In genomic region chr17:8775571-8776161, GRCm38 (mm10) we compare ENCODE assay signal across 22 mouse cellular contexts.
DNase-seq lines count a peak whose midpoint lies in the region; ATAC-seq and TF ChIP-seq lines count a peak whose summit lies in the region.
"Had no signal": no experiment of that assay in that cellular context is flagged by ENCODE, and none has a peak within 500 bp of the region (broad histone marks: within the 10 kb centered on the region; RNA-seq: fewer than 3 reads in every experiment).

No protein-coding gene starts in this region.

- H3K4me3 ChIP-seq in heart, adult 2 months: no peak overlapping the region
- H3K4me3 ChIP-seq in midbrain, embryonic 11.5 days (ENCODE audit: low read depth, low read length): no peak overlapping the region
- H3K4me3 ChIP-seq in midbrain, embryonic 16.5 days (ENCODE audit: low read depth, low read length): no peak overlapping the region
- H3K4me3 ChIP-seq: erythroblast, embryonic 14.5 days; gastrocnemius, adult 2 months; heart, embryonic 13.5 days; liver, embryonic 12.5 days; midbrain, embryonic 12.5 days; neural tube, embryonic 13.5 days had no signal

- H3K27me3 ChIP-seq in heart, adult 2 months (ENCODE audit: control insufficient read depth, insufficient read depth, low read length): no peaks in the 10 kb centered on the region
- no peaks in the 10 kb centered on the region for H3K27me3 ChIP-seq in midbrain, embryonic 11.5 days (ENCODE audit: control insufficient read depth, insufficient read depth, low read length)
- H3K27me3 ChIP-seq in midbrain, embryonic 16.5 days (ENCODE audit: control insufficient read depth, insufficient read depth, low read depth, low read length): no peaks in the 10 kb centered on the region
- H3K27me3 ChIP-seq: heart, embryonic 13.5 days; liver, embryonic 12.5 days; midbrain, embryonic 12.5 days; neural tube, embryonic 13.5 days had no signal

- no peaks in the 10 kb centered on the region for H3K36me3 ChIP-seq in heart, adult 2 months (ENCODE audit: control insufficient read depth, insufficient read depth, low read length)
- H3K36me3 ChIP-seq in midbrain, embryonic 11.5 days (ENCODE audit: control insufficient read depth, insufficient read depth, low read length): no peaks in the 10 kb centered on the region
- H3K36me3 ChIP-seq in midbrain, embryonic 16.5 days (ENCODE audit: control insufficient read depth, insufficient read depth, low read length): no peaks in the 10 kb centered on the region
- H3K36me3 ChIP-seq: heart, embryonic 13.5 days; liver, embryonic 12.5 days; midbrain, embryonic 12.5 days; neural tube, embryonic 13.5 days had no signal

- H3K27ac ChIP-seq in heart, adult 2 months: no peak overlapping the region
- no peak overlapping the region for H3K27ac ChIP-seq in midbrain, embryonic 11.5 days (ENCODE audit: low read depth, low read length)
- H3K27ac ChIP-seq in midbrain, embryonic 16.5 days (ENCODE audit: low read length): no peak overlapping the region
- H3K27ac ChIP-seq: gastrocnemius, adult 2 months; heart, embryonic 13.5 days; kidney, postnatal 0 days; liver, embryonic 12.5 days; midbrain, embryonic 12.5 days; neural tube, embryonic 13.5 days had no signal

- no peak for TF ChIP-seq EP300 in heart, adult 2 months (IDR thresholded peaks at IDR 0.05; ENCODE audit: insufficient read depth, low read depth, low read length)

- H3K4me1 ChIP-seq in heart, adult 2 months (ENCODE audit: control insufficient read depth, insufficient read depth, low read length): no peaks in the 10 kb centered on the region
- no peaks in the 10 kb centered on the region for H3K4me1 ChIP-seq in midbrain, embryonic 11.5 days (ENCODE audit: control insufficient read depth, insufficient read depth, low read length)
- H3K4me1 ChIP-seq in midbrain, embryonic 16.5 days (ENCODE audit: control insufficient read depth, insufficient read depth, low read length): no peaks in the 10 kb centered on the region
- H3K4me1 ChIP-seq: heart, embryonic 13.5 days; liver, embryonic 12.5 days; midbrain, embryonic 12.5 days; neural tube, embryonic 13.5 days had no signal

- peak; percentile 27 for DNase-seq in cerebellum, adult 11-12 months
- no peak for DNase-seq in cerebellum, adult 11 months
- peak; percentile 85 for DNase-seq in heart, adult 11 months
- DNase-seq in heart, adult 2 months: no peak
- DNase-seq in midbrain, embryonic 11.5 days (ENCODE audit: low spot score, missing footprints): peak; percentile 21
- DNase-seq: gastrocnemius, adult 2 months; gastrocnemius, postnatal 36 days; heart, postnatal 10 days; kidney, adult 8-10 months; liver, postnatal 0 days; lung, postnatal 36 days; right cerebral cortex, postnatal 4 days; thymus, postnatal 4 days had no signal

- no peaks in the 10 kb centered on the region for H3K79me2 ChIP-seq in heart, adult 2 months (replicated peaks; ENCODE audit: control insufficient read depth, insufficient read depth, low read length)

- no peak for ATAC-seq in midbrain, embryonic 11.5 days (ENCODE audit: low FRiP score)
- ATAC-seq in midbrain, embryonic 16.5 days: no peak
- no peak for ATAC-seq in frontal cortex, adult (ENCODE audit: low TSS enrichment)
- ATAC-seq: intestine, embryonic 16.5 days; liver, embryonic 12.5 days; liver, postnatal 0 days had no signal

- intact Hi-C loops in heart, adult 2 months (cut with DNase I): no loop called here

- no peak for TF ChIP-seq POLR2A in heart, adult 2 months (IDR thresholded peaks at IDR 0.05; ENCODE audit: insufficient read depth, low read depth, low read length)

- 65% methylated on average over 11 of the region's 11 CpGs for WGBS in heart, adult 2 months
- WGBS in midbrain, embryonic 11.5 days: 84% methylated on average over 11 of the region's 11 CpGs
- 83% methylated on average over 11 of the region's 11 CpGs for WGBS in midbrain, embryonic 16.5 days

- no peak overlapping the region for H3K4me2 ChIP-seq in midbrain, embryonic 11.5 days
- H3K4me2 ChIP-seq in midbrain, embryonic 16.5 days (ENCODE audit: low read length): no peak overlapping the region
- H3K4me2 ChIP-seq: heart, embryonic 13.5 days; liver, embryonic 12.5 days; midbrain, embryonic 12.5 days; neural tube, embryonic 13.5 days had no signal

- no peaks in the 10 kb centered on the region for H3K9me3 ChIP-seq in midbrain, embryonic 11.5 days (ENCODE audit: control insufficient read depth, low read length)
- no peaks in the 10 kb centered on the region for H3K9me3 ChIP-seq in midbrain, embryonic 16.5 days (replicated peaks; ENCODE audit: control insufficient read depth, low read length, poor library complexity, severe bottlenecking)
- H3K9me3 ChIP-seq: heart, embryonic 13.5 days; liver, embryonic 12.5 days; midbrain, embryonic 12.5 days; neural tube, embryonic 13.5 days had no signal

- H3K9ac ChIP-seq in heart, adult 2 months (ENCODE audit: low read depth, low read length): no peak overlapping the region
- H3K9ac ChIP-seq in midbrain, embryonic 11.5 days (ENCODE audit: low read length): no peak overlapping the region
- H3K9ac ChIP-seq in midbrain, embryonic 16.5 days (ENCODE audit: low read depth, low read length): no peak overlapping the region
- H3K9ac ChIP-seq: heart, embryonic 13.5 days; liver, embryonic 12.5 days; liver, postnatal 0 days; midbrain, embryonic 12.5 days; neural tube, embryonic 13.5 days had no signal

- no peak for TF ChIP-seq CTCF in heart, adult 2 months (IDR thresholded peaks at IDR 0.05)

Comparison
In these comparisons a context has a peak if more than half of its experiments do, and no peak if none do; other contexts are left out.
1. DNase-seq: peak in cerebellum, adult 11-12 months (single experiment), heart, adult 11 months (single experiment) and midbrain, embryonic 11.5 days (single experiment); none in cerebellum, adult 11 months (single experiment) and heart, adult 2 months (0 of 2).